Mouse (Mus musculus): Measurements from ENCODE around the gene Relch.

Relch gene

DNA sequence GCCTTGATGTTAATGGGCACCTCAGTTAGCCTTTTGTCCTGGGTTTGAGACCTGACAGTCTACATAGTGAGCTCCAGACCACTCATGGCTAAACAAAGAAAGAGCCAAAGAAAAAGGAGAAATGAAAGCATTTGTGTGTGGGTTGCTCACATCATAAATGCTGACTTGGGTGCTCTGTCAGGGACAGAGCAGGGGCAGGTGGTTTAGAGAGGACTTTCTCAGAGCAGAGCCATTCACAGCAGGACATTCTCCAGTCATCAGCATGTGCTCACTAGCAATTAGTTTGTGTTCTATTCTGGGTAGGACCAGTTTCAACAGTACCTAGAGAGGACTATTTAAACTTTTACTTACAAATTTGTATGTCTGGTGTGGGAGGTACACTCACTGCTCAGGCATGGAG, 137.6 kb downstream of the Relch start:
- DNase-seq = no peak

DNA sequence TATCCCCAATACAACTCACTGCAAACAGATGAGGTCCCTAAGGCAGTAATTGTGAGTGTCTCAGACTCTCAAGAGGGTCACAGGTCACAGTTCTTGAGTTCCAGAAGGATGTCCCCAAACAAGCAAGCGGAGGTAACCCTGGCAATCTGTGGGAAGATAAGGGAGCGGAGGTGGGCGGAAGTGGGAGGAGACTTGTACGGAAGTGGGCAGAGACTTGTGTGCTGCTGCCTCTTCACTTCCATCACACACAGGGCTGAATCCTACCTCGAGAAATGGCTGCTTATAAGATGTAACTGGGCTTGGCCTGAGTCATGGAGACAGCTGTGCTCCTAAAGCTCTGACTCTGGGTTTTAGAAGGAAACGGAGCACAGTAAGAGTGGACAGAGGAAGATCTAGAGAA, 139.3 kb downstream of the Relch start:
- no peak for DNase-seq

DNA sequence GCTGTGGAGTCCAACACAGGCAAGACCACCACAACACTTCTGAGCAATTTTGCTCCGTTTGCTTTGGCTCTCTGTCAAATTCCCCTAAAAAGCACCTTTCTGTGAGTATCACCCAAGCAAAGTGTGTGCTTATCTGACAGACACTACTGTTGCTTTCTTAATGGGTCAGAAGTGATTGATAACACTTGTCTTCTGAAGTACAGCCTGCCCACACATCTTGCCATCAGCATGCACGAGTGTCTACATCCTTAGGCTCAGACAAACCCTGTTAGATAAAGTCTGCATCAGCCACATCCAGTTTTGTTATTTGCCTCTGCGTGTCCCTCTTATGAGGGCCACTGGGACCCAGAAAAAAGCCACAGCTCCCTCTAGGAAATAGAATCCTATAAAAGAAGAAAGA, 140.6 kb downstream of the Relch start:
- no peak for DNase-seq
